Mouse (Mus musculus) heart, postnatal 10 days (tissue): ENCODE data around the gene Colq. TPM values are rescaled to one million over a fixed set of nuclear protein-coding genes. Genes with fewer than 3 reads are reported as not detected.

Source experiments
- DNase-seq, 2 experiments: peaks; one replicate each; pipeline ENCODE4 v3.0.0; 2021
- intact Hi-C: fragments of 180-260 bp; cut with DNase I; formaldehyde crosslinking; loops from one replicate; pipeline ENCODE4 v1.15.1; 2025
- total RNA-seq, 2 experiments: library from RNA; stranded (reverse); gene quantifications; 2 replicates each; pipeline ENCODE4 v1.2.3; 2021

Gene Colq
- total RNA-seq, 2 experiments from 2014 or later = 5.3 to 9.6 TPM

GRCm38 (mm10) chr14:31473297-31473696 lies 117.8 kb downstream of the Colq start:
- DNase-seq = no peak
- intact Hi-C loops = loop anchor here (2.0 kb wide), 2 partner anchors 36 to 200 kb away; partner anchors contain the start of gene Sh3bp5

Other genes starting within 250 kb of the Colq start
- 10 to 100 TPM; 59.7 to 65.1 TPM for gene Sh3bp5, start 155.3 kb downstream of the Colq start, total RNA-seq
- 10 to 100 TPM; 14.2 to 15.1 TPM for gene Eaf1, start 96.9 kb downstream of the Colq start, total RNA-seq
- gene Mettl6, start 96.3 kb downstream of the Colq start, total RNA-seq = 10 to 100 TPM; 14.3 to 15.8 TPM
- 1 to 10 TPM in 1 of 2 experiments, not detected in 1; 1.1 TPM for gene Gm49387, start 49.5 kb upstream of the Colq start, total RNA-seq
- 10 to 100 TPM; 14.5 to 15.0 TPM for gene Btd, start 49.7 kb upstream of the Colq start, total RNA-seq
- 10 to 100 TPM; 13.5 to 13.9 TPM for gene Hacl1, start 49.9 kb upstream of the Colq start, total RNA-seq
- 10 to 100 TPM; 40.8 to 41.0 TPM for gene Ankrd28, start 239.3 kb upstream of the Colq start, total RNA-seq